Mouse (Mus musculus): ENCODE data around the gene Inpp5a. TPM values are rescaled to one million over a fixed set of nuclear protein-coding genes. Genes with fewer than 3 reads are reported as not detected.
A peak's percentile ranks its signal among the peaks of the same experiment; 100 is the strongest.

Inpp5a gene
- total RNA-seq, 2 experiments from 2014 or later, result 45.5 to 46.1 TPM

DNA sequence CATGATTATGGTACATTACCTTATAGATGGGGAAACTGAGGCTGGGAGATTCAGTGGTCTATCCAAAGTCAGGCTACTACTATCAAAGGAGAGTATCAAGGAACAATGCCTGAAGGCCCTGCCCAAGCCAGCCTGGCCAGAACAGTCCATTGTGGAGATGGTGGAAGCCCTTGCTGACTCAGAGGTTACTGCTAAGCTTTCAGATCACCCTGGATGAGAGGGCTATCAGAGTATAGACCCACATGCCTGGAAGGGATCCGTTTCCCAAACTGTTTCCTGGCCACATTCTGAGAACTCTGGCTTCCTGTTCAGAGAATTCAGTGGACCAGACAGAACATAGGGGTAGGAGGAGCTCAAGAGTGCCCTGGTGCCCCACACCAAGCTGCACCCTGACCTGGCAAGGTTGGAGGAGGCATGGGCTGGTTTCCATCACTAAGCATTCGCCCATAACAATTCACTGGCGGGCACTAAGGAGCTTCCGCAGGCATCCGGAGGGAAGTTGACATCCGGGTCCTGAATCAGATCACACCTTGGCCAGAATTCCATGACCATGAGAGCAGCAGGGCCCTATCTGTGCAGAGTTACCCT is 19.3 kb upstream of the Inpp5a start:
- DNase-seq (ENCODE audit: low spot score in 2 of 2), result no peak

- DNase-seq (ENCODE audit: low spot score in 2 of 2), result no peak
Observed at GRCm38 (mm10) chr7:139371389-139371788, 17.5 kb upstream of the Inpp5a start.

DNA sequence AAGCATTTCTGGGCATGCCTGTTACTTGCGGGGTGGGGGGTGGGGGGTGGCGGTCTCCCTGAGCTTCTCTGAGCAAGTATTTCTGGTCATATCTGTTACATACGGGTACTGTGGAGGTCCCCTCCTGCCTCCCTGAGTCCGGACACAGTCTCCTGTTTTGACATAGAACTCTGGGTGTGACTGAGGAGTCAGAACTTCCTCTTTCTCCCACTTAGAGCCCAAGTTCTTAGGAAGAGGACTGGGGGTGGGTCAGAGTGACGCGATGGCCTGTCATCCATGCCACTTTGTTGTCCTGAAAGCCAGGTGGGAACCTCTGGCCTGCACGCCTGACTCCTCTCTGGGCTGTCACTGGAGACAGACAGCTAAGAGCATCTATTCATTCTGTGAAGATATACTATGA is 11.5 kb upstream of the Inpp5a start:
- no peak for DNase-seq (ENCODE audit: low spot score in 2 of 2)

GRCm38 (mm10) chr7:139378355-139378754 is 10.6 kb upstream of the Inpp5a start:
- no peak for DNase-seq (ENCODE audit: low spot score in 2 of 2)

GRCm38 (mm10) chr7:139379745-139380144 is 9.2 kb upstream of the Inpp5a start:
- no peak for DNase-seq (ENCODE audit: low spot score in 2 of 2)

DNA sequence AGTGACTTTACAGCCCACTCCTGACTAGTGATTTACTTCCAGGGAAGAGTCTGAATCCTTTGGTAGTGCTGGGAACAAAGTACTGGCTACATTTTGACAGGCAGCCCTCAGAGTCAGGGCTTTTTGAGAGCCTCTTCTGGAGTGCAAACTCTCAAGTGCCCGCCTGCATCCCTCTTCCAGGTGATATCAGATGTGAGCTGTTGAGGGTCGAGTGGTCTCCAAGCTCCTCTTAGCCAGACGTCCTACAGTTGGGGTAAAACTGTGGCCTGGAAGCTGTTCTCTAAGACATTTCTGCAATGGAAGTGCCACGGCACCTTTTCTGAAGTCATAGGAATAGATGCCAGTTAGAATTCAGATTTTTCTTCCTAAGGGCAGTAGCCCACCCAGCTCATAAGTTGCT is 8.7 kb upstream of the Inpp5a start:
- DNase-seq (ENCODE audit: low spot score in 2 of 2), result no peak

DNA sequence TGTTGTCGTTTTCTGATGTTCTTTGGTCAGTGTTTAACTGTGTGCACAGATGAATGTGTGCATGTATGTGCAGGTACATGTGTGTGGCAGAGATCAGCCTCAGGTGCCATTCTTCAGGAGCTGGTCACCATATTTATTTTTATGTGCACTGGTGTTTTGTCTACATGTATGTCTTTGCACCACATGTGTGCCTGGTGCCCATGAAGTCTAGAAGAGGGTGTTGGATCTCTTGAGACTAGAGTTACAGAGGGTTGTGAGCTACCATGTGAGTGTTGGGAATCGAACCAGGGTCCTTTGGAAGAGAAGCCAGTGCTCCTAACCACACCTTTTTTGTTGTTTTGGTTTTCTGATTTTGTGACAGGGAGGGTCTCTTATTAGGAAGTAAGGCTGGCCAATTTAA is 7.0 kb upstream of the Inpp5a start:
- DNase-seq (ENCODE audit: low spot score in 2 of 2), result no peak

DNA sequence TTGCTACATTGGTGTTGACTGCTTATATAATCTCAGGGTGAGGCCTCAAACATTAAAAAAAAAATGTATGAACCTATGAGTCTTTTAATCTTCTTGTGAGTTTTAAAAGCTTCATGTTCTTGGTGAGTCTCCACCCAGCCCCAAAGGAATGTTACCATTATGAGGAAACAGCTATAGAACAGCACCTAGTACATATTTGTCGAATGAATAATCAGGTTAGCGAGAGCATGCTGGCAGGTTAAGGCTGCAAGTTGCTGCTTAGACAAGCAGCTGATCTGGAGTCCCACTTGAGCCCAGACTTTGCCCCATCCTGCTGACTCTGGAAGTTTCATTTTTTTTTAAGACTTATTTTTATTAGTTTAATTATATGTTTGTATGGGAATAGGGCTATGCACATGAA is 6.1 kb upstream of the Inpp5a start:
- no peak for DNase-seq (ENCODE audit: low spot score in 2 of 2)

GRCm38 (mm10) chr7:139384500-139384899 is 4.4 kb upstream of the Inpp5a start:
- DNase-seq (ENCODE audit: low spot score in 2 of 2), result no peak

DNA sequence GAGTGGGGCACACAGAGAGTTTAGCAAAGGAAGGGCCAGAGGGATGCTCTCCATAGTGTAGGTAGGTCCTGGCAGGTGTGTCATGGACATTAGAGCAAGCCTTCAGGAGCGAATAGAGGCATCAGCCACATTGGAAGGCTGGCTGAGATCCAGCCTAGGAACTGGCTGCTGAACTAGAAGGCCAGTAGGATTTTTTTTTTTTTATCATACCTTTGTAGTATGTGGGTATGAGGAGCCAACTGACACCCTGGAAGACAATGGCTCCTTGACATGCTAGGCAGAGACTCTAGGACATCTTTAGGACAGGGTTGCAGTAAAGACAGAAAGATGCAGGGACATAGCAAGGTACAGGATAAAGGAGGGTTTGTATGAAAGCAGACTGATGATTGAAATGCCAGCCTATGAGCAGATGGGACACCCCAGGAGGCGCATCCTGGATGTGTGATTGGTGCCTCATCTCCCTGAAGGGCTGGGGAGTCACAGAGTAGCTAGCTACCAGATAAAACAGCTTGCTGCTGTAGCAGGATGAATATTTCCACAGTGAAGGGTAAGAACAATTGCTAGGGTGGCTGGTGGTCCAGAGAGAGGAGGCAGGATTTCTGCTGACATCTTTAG is 3.9 kb upstream of the Inpp5a start:
- DNase-seq (ENCODE audit: low spot score in 2 of 2), result no peak

DNA sequence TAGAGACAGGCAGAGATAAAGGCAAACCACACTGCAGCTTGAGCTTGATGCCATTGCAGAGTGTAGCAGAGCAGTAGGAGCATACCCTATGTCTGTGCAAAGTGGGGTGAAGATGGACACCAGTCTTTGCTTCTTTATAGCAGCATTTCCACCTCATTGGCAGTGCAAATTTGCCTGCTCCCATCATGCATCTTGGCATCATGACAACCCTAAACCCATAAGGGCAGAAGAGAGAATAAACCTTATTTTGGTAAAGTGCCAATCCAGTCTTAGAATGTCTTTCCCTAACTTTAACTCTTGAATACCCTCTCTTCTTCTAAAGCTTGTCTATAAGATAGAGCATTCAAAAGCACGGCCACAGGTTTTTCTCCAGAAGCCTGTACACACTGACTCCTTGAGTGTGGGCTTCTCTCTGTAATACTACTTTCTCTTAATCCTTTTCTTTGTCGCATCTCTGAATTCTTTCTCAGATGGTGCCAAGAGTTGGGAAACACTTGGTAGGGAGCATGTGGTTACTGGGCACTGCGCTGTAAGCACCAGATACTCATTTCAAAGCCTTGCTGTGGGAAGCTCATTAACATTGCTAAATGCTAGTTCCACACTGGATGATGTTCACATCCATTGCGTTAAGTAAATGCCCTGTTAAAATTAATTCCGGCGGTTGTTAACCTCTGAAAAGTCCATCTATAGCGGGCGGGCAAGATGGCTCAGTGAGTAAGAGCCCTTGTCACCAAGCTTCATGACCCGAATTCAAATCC is 1.8 kb upstream of the Inpp5a start:
- no peak for DNase-seq (ENCODE audit: low spot score in 2 of 2)

- DNase-seq (ENCODE audit: low spot score in 2 of 2), result no peak
Observed at GRCm38 (mm10) chr7:139387921-139388669, 814 bp upstream of the Inpp5a start.

DNA sequence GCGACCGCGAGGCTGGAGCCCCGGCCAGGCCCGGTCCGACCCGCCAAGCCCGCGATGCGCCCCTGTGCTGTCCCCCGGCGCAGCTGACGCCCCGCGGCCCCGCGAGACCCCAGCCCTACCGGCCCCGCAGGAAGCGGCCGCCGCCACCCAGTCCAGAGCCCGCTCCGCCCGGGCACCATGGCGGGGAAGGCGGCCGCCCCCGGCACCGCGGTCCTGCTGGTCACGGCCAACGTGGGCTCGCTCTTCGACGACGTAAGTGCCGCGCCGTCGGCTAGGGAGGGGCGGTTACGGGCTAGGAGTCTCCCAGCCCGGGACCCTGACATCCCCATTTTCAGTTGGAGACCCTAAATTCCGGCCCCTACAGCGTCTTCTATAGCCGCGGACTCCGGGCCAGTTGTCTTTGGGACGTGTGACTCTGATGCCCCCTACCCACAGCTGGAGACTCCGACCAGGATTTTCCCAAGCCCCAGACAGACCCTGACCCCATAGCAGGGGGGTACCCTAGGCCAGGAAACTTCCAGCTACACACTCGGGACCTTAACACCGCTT is 378 bp downstream of the Inpp5a start:
- no peak for DNase-seq (ENCODE audit: low spot score in 2 of 2)

- DNase-seq (ENCODE audit: low spot score in 2 of 2), result no peak
Observed at GRCm38 (mm10) chr7:139390380-139390779, 1.5 kb downstream of the Inpp5a start.

DNA sequence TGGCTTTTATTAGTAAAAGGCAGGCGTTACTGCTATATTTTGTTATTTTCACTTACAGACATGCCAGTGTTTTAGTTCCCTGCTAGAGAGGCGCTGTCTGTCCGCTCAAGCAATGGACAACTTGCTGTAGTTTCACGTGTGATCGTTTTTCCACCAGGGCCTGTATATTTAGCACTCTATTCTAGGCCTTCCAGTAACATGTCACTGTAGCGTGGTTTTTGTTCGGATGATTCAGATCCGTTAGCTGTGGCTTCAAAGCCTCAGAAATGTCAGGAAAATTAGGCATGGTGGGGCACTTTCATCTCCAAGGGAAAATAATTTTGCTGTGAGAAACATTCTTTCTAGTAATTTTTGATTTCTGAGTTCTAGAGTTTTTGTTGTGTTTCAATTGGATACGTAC is 2.0 kb downstream of the Inpp5a start:
- no peak for DNase-seq (ENCODE audit: low spot score in 2 of 2)

GRCm38 (mm10) chr7:139391691-139392090 is 2.8 kb downstream of the Inpp5a start:
- no peak for DNase-seq (ENCODE audit: low spot score in 2 of 2)

DNA sequence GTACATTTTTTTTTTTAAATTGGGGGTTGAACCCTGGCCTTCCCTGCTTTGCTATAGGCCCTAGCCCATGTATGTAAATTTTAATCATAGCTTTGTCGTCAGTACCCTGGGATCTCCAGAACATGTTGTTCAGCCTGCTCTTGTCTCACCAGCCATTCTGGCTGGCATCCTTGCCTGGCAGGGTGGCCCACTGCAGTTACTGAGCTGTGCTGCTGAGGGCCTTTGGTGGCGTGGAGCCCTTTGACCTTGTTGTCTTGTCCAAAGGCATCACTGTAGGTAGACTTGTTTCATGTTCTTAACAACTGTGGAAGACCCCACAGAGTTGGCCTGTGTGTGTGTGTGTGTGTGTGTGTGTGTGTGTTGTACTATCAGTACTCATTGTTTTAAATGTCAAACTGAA is 3.2 kb downstream of the Inpp5a start:
- no peak for DNase-seq (ENCODE audit: low spot score in 2 of 2)

DNA sequence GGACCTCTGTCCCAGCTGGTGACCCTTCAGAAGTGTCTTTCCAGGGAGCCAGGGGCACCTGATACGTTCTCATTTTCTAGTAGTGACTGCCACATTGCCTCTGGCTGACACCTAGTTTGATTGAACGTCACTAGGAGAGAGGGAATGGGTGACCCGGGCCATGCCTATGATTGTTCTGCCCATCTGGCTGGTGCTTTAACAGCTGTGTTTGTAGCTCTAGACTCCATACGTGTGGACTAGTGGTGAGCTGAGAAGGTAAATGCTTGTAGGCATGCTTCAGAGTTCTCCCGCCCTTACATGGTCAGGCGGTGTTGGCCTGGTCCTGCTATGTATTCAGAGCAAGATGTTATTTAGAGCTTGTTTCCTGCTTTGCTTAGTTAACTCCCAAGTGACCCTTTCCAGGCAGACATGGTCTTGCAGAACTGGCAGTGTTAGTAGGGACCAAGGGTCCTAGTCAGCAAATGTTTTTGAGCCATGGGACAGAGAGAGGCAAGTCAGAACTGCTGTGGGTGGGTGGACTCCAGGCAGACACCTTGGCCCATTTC is 3.9 kb downstream of the Inpp5a start:
- DNase-seq (ENCODE audit: low spot score in 2 of 2), result no peak

DNA sequence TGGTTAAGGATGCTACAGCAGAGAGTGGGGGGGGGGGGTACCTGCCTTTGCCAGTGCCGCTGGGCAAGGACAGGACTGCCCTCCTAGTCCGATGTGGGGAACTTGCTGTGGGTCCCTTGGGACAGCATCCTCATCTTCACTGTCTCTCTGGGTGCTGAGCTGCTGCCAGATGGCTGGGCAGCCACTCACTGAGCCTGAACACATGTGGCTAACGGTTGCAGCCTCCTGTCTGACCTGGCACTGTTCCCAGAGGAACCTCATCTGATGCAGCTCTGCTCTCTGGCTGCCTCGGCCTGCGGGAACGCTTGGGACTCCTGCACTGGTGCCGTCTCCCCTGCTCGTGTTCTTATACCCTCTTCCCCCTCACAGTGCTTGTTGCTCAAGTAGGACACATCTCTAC is 8.6 kb downstream of the Inpp5a start:
- DNase-seq (ENCODE audit: low spot score in 2 of 2), result peak in 1 of 2 experiments; percentile 60

GRCm38 (mm10) chr7:139398111-139398510 is 9.2 kb downstream of the Inpp5a start:
- DNase-seq (ENCODE audit: low spot score in 2 of 2), result no peak

GRCm38 (mm10) chr7:139398530-139399021 is 9.7 kb downstream of the Inpp5a start:
- no peak for DNase-seq (ENCODE audit: low spot score in 2 of 2)
